Mouse (Mus musculus): ENCODE results near the gene 4933430I17Rik. TPM values are rescaled to one million over a fixed set of nuclear protein-coding genes. Genes with fewer than 3 reads are reported as not detected.
"Not testable (repeated sequence)": the region's sequence is repeated elsewhere in the genome, so short reads cannot be mapped to it uniquely, and the experiment has no call there.

4933430I17Rik gene
- total RNA-seq, 2 experiments from 2014 or later: 0.27 to 0.29 TPM

- no peak for DNase-seq (ENCODE audit: low spot score in 2 of 2)
These were observed 18.6 kb downstream of the 4933430I17Rik start for GRCm38 (mm10) chr4:62543782-62544181.

DNA sequence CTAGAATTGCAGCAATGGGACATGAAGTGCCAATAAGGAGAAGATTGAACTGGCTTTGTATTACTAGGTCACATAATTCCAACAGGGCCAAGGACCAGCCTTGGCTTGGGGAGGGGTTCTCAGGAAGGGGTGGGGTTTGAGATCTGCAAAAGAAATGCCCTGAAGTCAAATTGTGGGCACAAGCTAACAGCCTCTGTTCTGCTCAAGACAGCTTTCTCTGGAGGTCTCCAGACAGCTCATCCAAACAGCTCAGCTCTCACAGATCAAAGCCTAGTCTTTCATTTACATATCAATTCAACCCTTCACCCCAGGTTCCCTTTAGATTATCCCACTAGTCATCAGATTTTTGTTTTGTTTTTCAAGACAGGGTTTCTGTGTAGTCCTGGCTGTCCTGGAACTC lies 19.6 kb downstream of the 4933430I17Rik start:
- no peak for DNase-seq (ENCODE audit: low spot score in 2 of 2)

DNA sequence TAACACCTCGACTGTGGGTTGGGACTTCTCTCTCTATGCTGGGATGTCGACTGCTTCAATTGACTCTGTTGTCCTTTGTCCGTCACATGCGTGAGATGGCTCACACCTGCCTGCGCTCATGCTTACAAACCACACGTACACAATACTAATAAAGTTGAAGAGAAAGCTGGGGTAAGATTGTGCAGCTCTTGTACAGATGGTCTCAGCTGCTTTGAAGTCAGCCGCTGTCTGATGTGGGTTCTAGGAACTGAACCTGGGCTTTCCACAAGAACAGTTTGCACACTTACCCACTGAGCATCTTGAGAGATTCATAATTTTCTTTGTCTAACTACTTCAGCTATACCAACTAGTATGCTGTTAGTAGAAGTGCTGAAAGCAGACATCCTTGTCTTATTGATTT lies 26.8 kb downstream of the 4933430I17Rik start:
- no peak for DNase-seq (ENCODE audit: low spot score in 2 of 2)

DNA sequence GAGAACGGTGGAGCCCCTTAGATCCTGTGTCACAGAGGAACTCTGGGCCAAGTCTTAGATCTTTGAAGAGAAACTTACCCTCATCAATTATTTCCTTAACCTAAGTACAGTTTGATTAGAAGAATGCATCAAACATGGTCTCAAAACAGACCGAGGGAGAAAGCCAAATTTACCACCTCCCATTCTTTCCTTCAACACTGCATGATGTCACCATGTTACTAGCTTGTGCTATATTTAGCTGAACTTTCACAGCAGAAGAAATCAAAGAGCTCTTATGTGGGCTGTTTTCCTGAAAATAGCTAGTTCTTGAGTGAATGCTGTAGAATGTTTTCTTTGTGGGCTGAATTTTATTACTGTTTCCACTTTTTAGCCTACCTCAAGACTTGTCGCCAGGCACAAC lies 32.3 kb downstream of the 4933430I17Rik start:
- DNase-seq (ENCODE audit: low spot score in 2 of 2): no peak

DNA sequence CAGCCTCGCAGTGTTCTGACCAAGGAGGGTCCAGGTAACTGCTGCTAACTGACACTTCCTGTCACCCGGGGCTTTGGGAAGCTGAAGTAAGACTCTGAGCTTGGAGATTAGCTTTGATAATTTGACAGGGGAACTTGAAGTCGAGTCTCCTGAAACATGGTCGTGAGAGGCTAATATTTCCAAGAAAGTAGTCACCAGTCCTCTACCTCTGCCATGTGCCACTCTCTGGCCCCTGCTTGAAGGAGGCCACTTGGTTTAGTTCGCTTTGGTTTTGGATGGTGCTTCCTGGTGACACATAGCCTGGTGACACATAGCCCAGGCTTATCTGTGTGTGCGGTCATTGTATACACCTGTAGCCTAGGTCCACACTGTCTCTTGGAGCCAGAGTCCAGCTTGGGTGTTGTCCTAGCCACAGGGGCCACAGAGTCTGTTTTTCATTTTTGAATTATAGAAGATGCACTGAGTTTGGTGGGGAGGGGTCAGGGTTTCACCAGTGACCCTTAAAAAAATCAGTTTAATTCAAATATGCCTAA lies 34.7 kb downstream of the 4933430I17Rik start, which contains the start of gene Rgs3:
Rgs3 (plus strand) TSS at position 51 of the 533 bp plus-strand sequence.
- DNase-seq (ENCODE audit: low spot score in 2 of 2): no peak

- DNase-seq (ENCODE audit: low spot score in 2 of 2): peak; percentile 59 to 63
These were observed 35.9 kb downstream of the 4933430I17Rik start for GRCm38 (mm10) chr4:62560963-62561629.

DNA sequence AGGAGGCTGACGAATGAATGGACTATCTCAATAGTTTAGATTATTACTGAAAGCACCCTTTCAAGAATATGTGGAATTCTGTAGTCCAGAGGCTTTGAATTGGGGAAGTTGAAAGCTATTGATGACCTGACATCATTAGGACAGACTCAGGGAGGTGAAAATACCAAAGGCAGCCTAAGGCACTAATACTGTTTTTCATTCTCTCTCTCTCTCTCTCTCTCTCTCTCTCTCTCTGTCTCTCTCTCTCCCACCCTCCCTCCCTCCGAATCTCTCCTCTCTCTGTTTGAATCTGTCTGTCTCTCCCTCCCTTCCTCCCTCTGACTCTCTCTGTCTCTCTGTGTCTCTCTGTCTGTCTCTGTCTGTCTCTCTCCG lies 36.4 kb downstream of the 4933430I17Rik start:
- DNase-seq (ENCODE audit: low spot score in 2 of 2): no peak

GRCm38 (mm10) chr4:62562006-62562405 lies 36.8 kb downstream of the 4933430I17Rik start:
- DNase-seq (ENCODE audit: low spot score in 2 of 2): no peak

DNA sequence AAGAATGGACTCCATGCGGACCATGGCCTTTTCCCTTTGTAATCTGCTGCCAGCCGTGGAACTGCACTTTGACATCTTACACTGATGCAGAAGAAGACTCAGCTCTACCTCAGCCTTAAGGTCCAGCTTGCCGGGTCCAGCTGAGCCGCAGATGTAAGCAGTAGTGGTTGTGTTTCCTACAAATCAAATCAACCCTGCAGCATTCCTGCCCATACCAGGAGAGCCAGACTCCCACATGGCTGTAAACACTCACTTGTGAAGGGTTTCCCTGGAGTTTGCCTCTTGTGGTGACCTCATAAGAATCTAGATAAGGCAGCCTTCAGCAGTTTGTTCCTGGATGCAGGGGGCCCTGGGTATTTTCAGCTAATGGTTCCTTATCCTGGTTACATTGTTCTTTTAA lies 41.4 kb downstream of the 4933430I17Rik start:
- DNase-seq (ENCODE audit: low spot score in 2 of 2): no peak

GRCm38 (mm10) chr4:62567696-62568095 lies 42.5 kb downstream of the 4933430I17Rik start:
- no peak for DNase-seq (ENCODE audit: low spot score in 2 of 2)

GRCm38 (mm10) chr4:62568359-62568758 lies 43.2 kb downstream of the 4933430I17Rik start:
- DNase-seq (ENCODE audit: low spot score in 2 of 2): no peak

DNA sequence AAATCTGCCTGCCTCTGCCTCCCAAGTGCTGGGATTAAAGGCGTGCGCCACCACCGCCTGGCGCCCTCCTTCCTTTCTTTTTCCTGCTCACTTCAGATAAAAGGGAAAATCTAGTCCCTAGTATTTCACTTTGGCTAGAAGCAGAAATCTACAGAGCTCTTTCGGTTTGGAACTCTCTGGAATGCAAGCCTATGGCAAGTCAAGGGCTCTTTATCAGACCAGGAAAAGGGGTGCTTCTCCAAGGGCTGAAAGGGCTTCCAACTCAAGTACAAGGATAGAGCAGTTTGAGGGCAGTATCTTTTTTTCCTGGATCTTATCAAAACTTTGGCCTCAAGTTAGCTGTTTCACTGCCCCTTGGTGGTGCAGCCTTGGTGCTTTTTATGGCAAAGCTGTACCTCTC lies 44.4 kb downstream of the 4933430I17Rik start:
- DNase-seq (ENCODE audit: low spot score in 2 of 2): no peak

GRCm38 (mm10) chr4:62570029-62570428 lies 44.9 kb downstream of the 4933430I17Rik start:
- DNase-seq (ENCODE audit: low spot score in 2 of 2): no peak

DNA sequence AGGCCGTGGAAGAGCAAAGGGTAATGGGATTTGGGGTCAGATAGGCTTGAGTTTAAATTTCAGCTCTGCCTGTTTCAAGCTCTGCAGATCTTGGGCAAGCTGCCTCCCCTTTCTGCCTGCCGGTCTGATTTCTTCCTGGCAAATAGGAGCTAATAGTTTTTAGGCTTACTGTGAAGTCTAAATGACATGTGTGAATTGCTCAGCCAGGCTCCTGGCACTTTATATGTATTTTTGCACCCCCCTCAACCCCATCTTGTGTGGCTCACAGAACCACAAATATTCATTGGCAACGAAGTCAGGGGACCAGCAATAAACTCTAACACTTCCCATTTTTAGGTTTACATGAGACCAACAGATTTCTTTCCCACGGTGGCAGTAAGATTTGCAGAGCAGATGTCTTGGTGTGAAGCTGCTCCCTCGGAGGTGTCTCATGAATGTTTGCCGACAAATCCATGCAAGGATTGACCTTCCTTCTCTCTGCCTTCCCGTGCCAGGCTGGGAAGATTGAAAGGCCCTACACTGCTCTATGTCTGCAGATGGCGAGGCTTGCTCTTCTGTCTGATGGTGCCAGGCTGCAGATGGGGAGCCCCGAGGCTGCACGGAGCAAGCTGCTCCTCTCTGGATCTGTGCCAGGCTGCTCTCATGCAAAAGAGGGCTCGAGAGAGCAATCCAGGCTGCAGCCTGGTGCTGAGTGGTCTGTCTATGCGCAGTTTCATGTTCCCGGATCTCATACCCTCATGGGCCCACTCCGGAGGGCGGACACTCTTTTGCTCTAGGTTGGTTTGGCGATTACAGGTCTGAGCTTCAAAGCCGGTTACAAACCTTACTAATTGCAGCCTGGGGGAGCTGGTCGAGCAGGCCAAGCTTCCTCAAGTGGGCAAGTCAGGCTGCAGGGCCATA lies 57.4 kb downstream of the 4933430I17Rik start:
- peak in 1 of 2 experiments; percentile 31 for DNase-seq (ENCODE audit: low spot score in 2 of 2)

- peak; percentile 35 to 38 for DNase-seq (ENCODE audit: low spot score in 2 of 2)
These were observed 58.3 kb downstream of the 4933430I17Rik start for GRCm38 (mm10) chr4:62583265-62584092.

DNA sequence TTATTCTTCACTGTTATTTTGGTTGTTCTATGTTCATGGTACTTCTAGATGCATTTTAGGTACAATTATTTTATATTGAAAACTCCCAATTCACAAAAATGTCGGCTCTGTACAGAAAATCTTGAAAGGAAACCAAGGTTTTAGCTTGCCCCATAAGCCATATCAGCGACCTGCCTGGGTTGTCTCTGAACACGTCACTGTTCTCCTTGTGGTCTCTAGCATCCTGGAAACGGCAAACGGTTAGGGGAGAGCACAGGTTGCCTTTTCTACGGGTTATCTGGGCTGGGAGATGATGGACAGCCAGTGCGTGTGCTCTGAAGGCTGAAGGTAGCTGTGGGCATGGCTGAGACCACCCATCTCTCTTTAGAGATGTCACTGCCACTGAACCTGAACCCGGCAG lies 61.9 kb downstream of the 4933430I17Rik start:
- no peak for DNase-seq (ENCODE audit: low spot score in 2 of 2)

GRCm38 (mm10) chr4:62590878-62591277 lies 65.7 kb downstream of the 4933430I17Rik start:
- DNase-seq (ENCODE audit: low spot score in 2 of 2): no peak

DNA sequence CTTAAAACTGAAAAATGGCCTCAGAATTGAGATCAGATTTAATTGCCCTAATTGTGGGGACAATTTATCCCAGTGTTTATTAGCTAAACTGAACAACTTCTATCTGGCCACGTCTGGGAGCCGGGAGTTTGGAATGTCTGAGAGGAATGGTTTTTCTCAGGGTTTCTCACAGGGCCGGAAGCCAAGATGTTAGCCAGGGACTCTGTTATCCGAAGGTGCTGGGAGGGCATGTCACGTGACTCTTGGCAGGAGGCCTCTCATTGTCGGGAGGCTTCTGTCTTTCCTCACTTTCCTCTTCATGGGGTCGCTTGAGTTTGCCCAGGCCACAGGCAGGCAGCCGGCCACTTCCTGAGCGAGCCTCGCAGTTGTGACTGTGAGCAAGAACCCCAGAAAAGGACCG lies 66.2 kb downstream of the 4933430I17Rik start:
- DNase-seq (ENCODE audit: low spot score in 2 of 2): no peak

- not testable (repeated sequence) for DNase-seq (ENCODE audit: low spot score in 2 of 2)
These were observed 68.5 kb downstream of the 4933430I17Rik start for GRCm38 (mm10) chr4:62593546-62594240.

DNA sequence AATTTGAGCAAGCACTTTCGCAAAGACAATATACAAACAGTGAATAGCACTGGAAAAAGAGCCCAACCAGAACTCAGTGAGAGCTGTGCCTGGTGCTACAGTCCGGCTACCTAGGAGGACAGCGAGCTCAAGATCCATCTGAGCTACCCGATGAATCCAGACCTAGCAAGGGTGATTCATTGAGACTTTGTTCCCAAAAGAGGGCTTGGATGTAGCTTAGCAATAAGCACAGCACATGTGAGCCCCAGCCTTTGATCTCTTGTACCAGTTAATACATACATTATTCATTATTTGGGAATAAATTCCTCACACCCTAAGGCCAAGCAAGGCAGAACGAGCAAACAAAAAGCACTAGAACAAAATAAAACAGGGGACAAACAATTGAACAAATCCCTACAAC lies 69.3 kb downstream of the 4933430I17Rik start:
- DNase-seq (ENCODE audit: low spot score in 2 of 2): no peak

All from adrenal gland, adult 18-20 months (tissue).